In the genomic region with DNA sequence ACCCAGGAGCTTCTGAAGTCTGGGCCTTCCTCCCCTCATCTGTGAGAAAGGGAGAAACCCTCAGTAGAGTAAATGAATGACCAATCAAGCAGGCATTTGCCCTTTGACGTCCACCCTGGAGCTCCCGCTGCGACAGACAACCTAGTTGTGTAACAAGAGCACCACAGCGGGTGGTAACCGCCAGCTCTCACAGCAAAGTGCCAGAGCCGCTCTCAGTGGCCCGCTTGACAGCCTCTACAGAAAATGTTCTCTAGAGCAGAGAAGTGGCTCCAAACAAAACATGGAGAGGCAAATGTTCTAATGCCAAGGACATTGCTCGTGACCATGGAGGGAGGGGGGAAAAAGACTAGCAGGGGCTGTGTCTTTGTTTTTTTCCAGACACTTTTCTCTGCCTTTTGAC, we compare ENCODE assay signal across 10 mouse cellular contexts. TPM values are rescaled to one million over a fixed set of nuclear protein-coding genes. Genes with fewer than 3 reads are reported as not detected.
DNase-seq lines count a peak whose midpoint lies in the region; ATAC-seq and TF ChIP-seq lines count a peak whose summit lies in the region.
"Had no signal": no experiment of that assay in that cellular context is flagged by ENCODE, and none has a peak within 500 bp of the region (broad histone marks: within the 10 kb centered on the region; RNA-seq: fewer than 3 reads in every experiment).

No protein-coding gene starts in this region.

- H3K27me3 ChIP-seq in midbrain, postnatal 0 days (ENCODE audit: insufficient read depth, low read length) = no peaks in the 10 kb centered on the region
- no peaks in the 10 kb centered on the region for H3K27me3 ChIP-seq in midbrain, embryonic 14.5 days (ENCODE audit: control insufficient read depth, insufficient read depth, low read length)
- H3K27me3 ChIP-seq: heart, embryonic 13.5 days; limb, embryonic 15.5 days had no signal

- no peaks in the 10 kb centered on the region for H3K36me3 ChIP-seq in midbrain, postnatal 0 days (ENCODE audit: insufficient read depth, low read length)
- H3K36me3 ChIP-seq in midbrain, embryonic 14.5 days (ENCODE audit: control insufficient read depth, insufficient read depth, low read length) = no peaks in the 10 kb centered on the region
- H3K36me3 ChIP-seq: heart, embryonic 13.5 days; limb, embryonic 15.5 days had no signal

- no peak overlapping the region for H3K9ac ChIP-seq in midbrain, postnatal 0 days (replicated peaks; ENCODE audit: low read length, poor library complexity, severe bottlenecking)
- no peak overlapping the region for H3K9ac ChIP-seq in midbrain, embryonic 14.5 days (replicated peaks; ENCODE audit: low read length)
- H3K9ac ChIP-seq: heart, embryonic 13.5 days; limb, embryonic 15.5 days had no signal

- H3K9me3 ChIP-seq in midbrain, postnatal 0 days (ENCODE audit: low read length) = no peaks in the 10 kb centered on the region
- H3K9me3 ChIP-seq in midbrain, embryonic 14.5 days (ENCODE audit: control insufficient read depth, low read length) = no peaks in the 10 kb centered on the region
- H3K9me3 ChIP-seq: limb, embryonic 15.5 days had no signal

- no peaks in the 10 kb centered on the region for H3K4me1 ChIP-seq in midbrain, postnatal 0 days (ENCODE audit: insufficient read depth, low read length)
- no peaks in the 10 kb centered on the region for H3K4me1 ChIP-seq in midbrain, embryonic 14.5 days (ENCODE audit: control insufficient read depth, insufficient read depth, low read length)
- H3K4me1 ChIP-seq: limb, embryonic 15.5 days had no signal

- no peak for TF ChIP-seq POLR2A in brain, embryonic 14.5 days (IDR thresholded peaks at IDR 0.05; ENCODE audit: borderline replicate concordance, extremely low read depth, insufficient read depth, insufficient read length, poor library complexity, severe bottlenecking)

- H3K4me3 ChIP-seq in midbrain, postnatal 0 days (ENCODE audit: low read depth, low read length) = no peak overlapping the region
- no peak overlapping the region for H3K4me3 ChIP-seq in midbrain, embryonic 14.5 days (replicated peaks; ENCODE audit: low read depth, low read length)
- H3K4me3 ChIP-seq: heart, embryonic 13.5 days; limb, embryonic 15.5 days had no signal

- 6% methylated on average over 8 of the region's 8 CpGs for WGBS in midbrain, postnatal 0 days
- WGBS in midbrain, embryonic 14.5 days = 4% methylated on average over 8 of the region's 8 CpGs

- H3K27ac ChIP-seq in midbrain, postnatal 0 days (ENCODE audit: low read depth, low read length) = no peak overlapping the region
- H3K27ac ChIP-seq in midbrain, embryonic 14.5 days (replicated peaks; ENCODE audit: low read depth, low read length) = no peak overlapping the region
- H3K27ac ChIP-seq: heart, embryonic 13.5 days; limb, embryonic 15.5 days had no signal

- no peak for TF ChIP-seq CTCF in midbrain, postnatal 0 days (IDR thresholded peaks at IDR 0.05)
- no peak for TF ChIP-seq CTCF in brain, embryonic 14.5 days (IDR thresholded peaks at IDR 0.05; ENCODE audit: borderline replicate concordance, extremely low read depth, insufficient read depth, insufficient read length)

- no peak for ATAC-seq in midbrain, postnatal 0 days (ENCODE audit: low FRiP score)
- ATAC-seq in midbrain, embryonic 14.5 days (ENCODE audit: low FRiP score, low TSS enrichment) = no peak

- H3K4me2 ChIP-seq in midbrain, postnatal 0 days (ENCODE audit: low read depth, low read length, poor library complexity, severe bottlenecking) = no peak overlapping the region
- H3K4me2 ChIP-seq in midbrain, embryonic 14.5 days (ENCODE audit: low read length) = no peak overlapping the region
- H3K4me2 ChIP-seq: heart, embryonic 13.5 days; limb, embryonic 15.5 days had no signal

- peak; percentile 10 for DNase-seq in midbrain, postnatal 0 days (ENCODE audit: low spot score)
- no peak for DNase-seq in midbrain, embryonic 14.5 days
- peak; percentile 8 for DNase-seq in brain, embryonic 14.5 days (ENCODE audit: low read depth)
- peak; percentile 83 to 88 for DNase-seq in kidney, postnatal 36 days
- DNase-seq in retina, postnatal 1 day = peak; percentile 57
- DNase-seq in layer of hippocampus, postnatal 36 days = no peak
- DNase-seq in thymus, postnatal 4 days = no peak
- no peak for DNase-seq in gastrocnemius, postnatal 10 days

RNA-seq across cellular contexts. Expression of gene Gtpbp4, which starts 21.3 kb away (rescaled TPM):
- 12.1 and 20.6 TPM in 2 replicates for total RNA-seq in midbrain, postnatal 0 days (2014; rRNA removed)
- 47.2 and 48.7 TPM in 2 replicates for polyA plus RNA-seq in midbrain, postnatal 0 days (2015; fragmentation: Nextera tagmentation; extraction: Ambion mirVana)
- polyA plus RNA-seq in midbrain, embryonic 14.5 days (2014; fragmentation: Nextera tagmentation; extraction: Ambion mirVana) = 59.2 and 79.3 TPM in 2 replicates
- 25.6 and 30.5 TPM in 2 replicates for polyA plus RNA-seq in brain, embryonic 14.5 days (2012; rRNA removed)
- total RNA-seq in layer of hippocampus, postnatal 36 days (2021) = 10 to 100 TPM; 37.2 to 41.0 TPM
- total RNA-seq in gastrocnemius, postnatal 10 days (2021) = 10 to 100 TPM; 41.3 to 44.0 TPM

Comparison
In these comparisons a context has a peak if more than half of its experiments do, and no peak if none do; other contexts are left out.
1. DNase-seq: peak in midbrain, postnatal 0 days (single experiment), brain, embryonic 14.5 days (single experiment), kidney, postnatal 36 days (2 of 2) and retina, postnatal 1 day (single experiment); none in midbrain, embryonic 14.5 days (single experiment), layer of hippocampus, postnatal 36 days (0 of 2), thymus, postnatal 4 days (single experiment) and gastrocnemius, postnatal 10 days (single experiment).